Mouse (Mus musculus) left cerebral cortex, postnatal 10 days (tissue): ENCODE results near the gene Gsx2. TPM values are rescaled to one million over a fixed set of nuclear protein-coding genes. Genes with fewer than 3 reads are reported as not detected.
A peak's percentile ranks its signal among the peaks of the same experiment; 100 is the strongest.

Experiments
- DNase-seq, 2 experiments: peaks; one replicate each; pipeline ENCODE4 v3.0.0; 2021 to 2022; ENCODE audit warnings: low spot score in 2 of 2, mixed read lengths in 1 of 2; ENCODE audit errors: extremely low spot score in 1 of 2
- intact Hi-C: fragments of 180-260 bp; cut with DNase I; formaldehyde crosslinking; loops from one replicate; pipeline ENCODE4 v1.15.1; 2025
- total RNA-seq, 2 experiments: library from RNA; stranded (reverse); gene quantifications; 2 replicates each; pipeline ENCODE4 v1.2.3; 2021

Gsx2 gene
- under 1 TPM; 0.19 to 0.34 TPM for total RNA-seq

GRCm38 (mm10) chr5:75075383-75075941 is at the start of gene Gsx2:
Gsx2 (plus strand) TSS chr5:75075601.
- DNase-seq: no peak
- intact Hi-C loops: no loop called here

GRCm38 (mm10) chr5:75035475-75035874 is 39.9 kb upstream of the Gsx2 start:
- no peak for DNase-seq
- intact Hi-C loops: no loop called here

- DNase-seq: no peak
- intact Hi-C loops: no loop called here
Observed at GRCm38 (mm10) chr5:75039307-75039706, 36.1 kb upstream of the Gsx2 start.

GRCm38 (mm10) chr5:75043011-75043445 is 32.4 kb upstream of the Gsx2 start:
- no peak for DNase-seq
- intact Hi-C loops: no loop called here

GRCm38 (mm10) chr5:75043621-75044301 is 31.6 kb upstream of the Gsx2 start:
- intact Hi-C loops: no loop called here
- DNase-seq: peak in 1 of 2 experiments; percentile 20

GRCm38 (mm10) chr5:75044310-75044904 is 31.0 kb upstream of the Gsx2 start, which contains the start of gene Chic2:
Chic2 (minus strand) TSS chr5:75044774.
- intact Hi-C loops: no loop called here
- DNase-seq: peak; percentile 83 to 93

GRCm38 (mm10) chr5:75045371-75045770 is 30.0 kb upstream of the Gsx2 start:
- intact Hi-C loops: no loop called here
- no peak for DNase-seq

GRCm38 (mm10) chr5:75046681-75047321 is 28.6 kb upstream of the Gsx2 start:
- DNase-seq: peak in 1 of 2 experiments; percentile 66
- intact Hi-C loops: no loop called here

GRCm38 (mm10) chr5:75051109-75051508 is 24.3 kb upstream of the Gsx2 start:
- intact Hi-C loops: no loop called here
- no peak for DNase-seq

- no peak for DNase-seq
- intact Hi-C loops: no loop called here
Observed at GRCm38 (mm10) chr5:75063177-75063576, 12.2 kb upstream of the Gsx2 start.

- intact Hi-C loops: no loop called here
- DNase-seq: no peak
Observed at GRCm38 (mm10) chr5:75066715-75067114, 8.7 kb upstream of the Gsx2 start.

- intact Hi-C loops: no loop called here
- DNase-seq: peak in 1 of 2 experiments; percentile 75
Observed at GRCm38 (mm10) chr5:75067125-75067756, 8.2 kb upstream of the Gsx2 start.

- intact Hi-C loops: no loop called here
- DNase-seq: no peak
Observed at GRCm38 (mm10) chr5:75070132-75070531, 5.3 kb upstream of the Gsx2 start.

- intact Hi-C loops: no loop called here
- no peak for DNase-seq
Observed at GRCm38 (mm10) chr5:75070656-75071375, 4.6 kb upstream of the Gsx2 start.

- intact Hi-C loops: no loop called here
- DNase-seq: no peak
Observed at GRCm38 (mm10) chr5:75071951-75072350, 3.5 kb upstream of the Gsx2 start.

- intact Hi-C loops: no loop called here
Observed at GRCm38 (mm10) chr5:75072532-75072931, 2.9 kb upstream of the Gsx2 start.

GRCm38 (mm10) chr5:75073167-75073566 is 2.2 kb upstream of the Gsx2 start:
- no peak for DNase-seq
- intact Hi-C loops: no loop called here

More at GRCm38 (mm10) chr5:75072532-75072931, 2.9 kb upstream of the Gsx2 start:
- DNase-seq: no peak

- intact Hi-C loops: no loop called here
- no peak for DNase-seq
Observed at GRCm38 (mm10) chr5:75073684-75074083, 1.7 kb upstream of the Gsx2 start.

- DNase-seq: no peak
- intact Hi-C loops: no loop called here
Observed at GRCm38 (mm10) chr5:75074132-75074531, 1.3 kb upstream of the Gsx2 start.
